Mouse (Mus musculus): Measurements from ENCODE around the gene Zic2. TPM values are rescaled to one million over a fixed set of nuclear protein-coding genes. Genes with fewer than 3 reads are reported as not detected.

Gene Zic2
- total RNA-seq, 2 experiments from 2014 or later = 0.13 TPM; not detected in 1

DNA sequence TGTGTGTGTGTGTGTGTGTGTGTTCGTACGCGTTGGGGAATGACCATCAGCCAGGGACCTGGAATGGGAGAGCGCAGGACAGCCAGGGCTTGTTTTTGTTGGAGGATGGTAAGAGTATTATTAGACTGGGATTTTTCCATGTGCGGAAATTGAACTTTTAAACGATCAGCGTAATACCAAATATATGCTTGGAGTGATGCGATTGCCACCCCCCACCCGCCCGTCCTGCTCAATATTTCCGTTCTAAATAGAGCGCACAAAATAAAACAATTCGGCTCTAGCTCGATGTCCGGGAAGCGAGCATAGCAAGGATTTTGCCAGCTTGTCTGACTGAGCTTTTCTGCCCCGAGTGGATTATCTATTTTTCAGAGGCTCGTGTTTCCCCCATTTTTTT is 1.6 kb downstream of the Zic2 start:
- DNase-seq = no peak

- DNase-seq = no peak
Observed at GRCm38 (mm10) chr14:122477261-122477671, 2.0 kb downstream of the Zic2 start.

- no peak for DNase-seq
Observed at GRCm38 (mm10) chr14:122477971-122478573, 2.8 kb downstream of the Zic2 start.

DNA sequence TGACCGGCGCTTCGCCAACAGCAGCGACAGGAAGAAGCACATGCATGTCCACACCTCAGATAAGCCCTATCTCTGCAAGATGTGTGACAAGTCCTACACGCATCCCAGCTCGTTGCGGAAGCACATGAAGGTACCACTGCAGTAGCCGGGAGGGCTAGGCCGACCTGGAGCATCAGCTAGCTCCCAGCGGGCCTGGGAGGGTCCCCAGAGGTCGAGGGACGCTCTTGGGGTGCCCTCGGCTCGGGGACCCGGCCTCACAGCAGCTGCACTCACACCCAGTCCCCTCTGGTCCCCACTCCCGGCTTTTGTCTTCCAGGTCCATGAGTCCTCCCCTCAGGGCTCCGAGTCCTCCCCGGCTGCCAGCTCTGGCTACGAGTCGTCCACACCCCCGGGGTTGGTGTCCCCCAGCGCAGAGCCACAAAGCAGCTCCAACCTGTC is 3.4 kb downstream of the Zic2 start:
- no peak for DNase-seq

DNA sequence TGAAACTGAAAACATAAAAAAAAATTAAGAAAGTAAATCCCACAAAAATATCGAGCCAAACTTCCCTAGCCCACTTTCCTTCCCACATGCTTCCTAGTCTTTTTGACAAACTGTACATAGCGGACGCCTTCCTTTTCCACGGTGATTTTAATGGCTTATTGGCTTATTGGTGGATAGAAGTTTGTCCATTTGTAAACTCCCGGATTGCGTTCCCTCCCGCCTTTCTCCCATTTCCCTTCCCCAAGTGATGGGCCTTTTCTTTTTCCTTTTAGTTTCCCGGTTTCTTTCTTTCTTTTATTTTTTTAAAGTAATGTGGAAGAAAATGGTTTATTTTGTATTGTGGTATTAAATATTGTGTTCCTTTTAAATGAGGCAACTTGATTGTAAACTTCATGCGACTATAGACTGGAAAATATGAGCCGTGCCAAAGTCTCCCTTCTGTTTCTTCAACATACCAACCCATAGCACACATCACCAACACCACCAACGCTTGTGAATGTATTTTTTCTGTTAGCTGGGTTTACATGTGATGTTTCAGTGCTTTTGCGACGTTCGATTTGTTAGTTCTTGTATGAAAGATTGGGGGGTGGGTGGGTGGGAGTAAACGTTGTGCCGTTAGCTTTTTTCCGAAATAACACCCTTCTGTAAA is 4.3 kb downstream of the Zic2 start:
- no peak for DNase-seq

GRCm38 (mm10) chr14:122480355-122480754 is 5.1 kb downstream of the Zic2 start:
- no peak for DNase-seq

DNA sequence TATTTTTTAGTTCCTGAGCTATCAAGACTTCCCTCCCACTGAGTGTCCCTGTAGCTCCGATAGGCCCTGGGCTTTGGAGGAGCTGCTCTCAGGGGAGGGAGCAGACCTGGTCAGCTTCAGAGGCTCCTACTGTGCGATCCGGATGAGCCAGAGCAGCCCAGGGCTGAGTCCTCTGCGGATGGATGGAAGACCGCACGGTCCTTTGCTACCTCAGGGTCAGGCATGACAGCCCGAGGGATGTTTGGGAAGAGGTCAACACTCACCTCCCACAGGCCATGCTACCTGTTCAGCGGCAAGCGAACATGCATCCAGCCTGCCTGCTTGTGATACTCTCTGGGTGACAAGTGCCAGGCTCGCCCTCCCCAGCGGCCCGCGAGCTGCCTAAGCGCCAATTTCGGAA is 5.9 kb downstream of the Zic2 start:
- no peak for DNase-seq

DNA sequence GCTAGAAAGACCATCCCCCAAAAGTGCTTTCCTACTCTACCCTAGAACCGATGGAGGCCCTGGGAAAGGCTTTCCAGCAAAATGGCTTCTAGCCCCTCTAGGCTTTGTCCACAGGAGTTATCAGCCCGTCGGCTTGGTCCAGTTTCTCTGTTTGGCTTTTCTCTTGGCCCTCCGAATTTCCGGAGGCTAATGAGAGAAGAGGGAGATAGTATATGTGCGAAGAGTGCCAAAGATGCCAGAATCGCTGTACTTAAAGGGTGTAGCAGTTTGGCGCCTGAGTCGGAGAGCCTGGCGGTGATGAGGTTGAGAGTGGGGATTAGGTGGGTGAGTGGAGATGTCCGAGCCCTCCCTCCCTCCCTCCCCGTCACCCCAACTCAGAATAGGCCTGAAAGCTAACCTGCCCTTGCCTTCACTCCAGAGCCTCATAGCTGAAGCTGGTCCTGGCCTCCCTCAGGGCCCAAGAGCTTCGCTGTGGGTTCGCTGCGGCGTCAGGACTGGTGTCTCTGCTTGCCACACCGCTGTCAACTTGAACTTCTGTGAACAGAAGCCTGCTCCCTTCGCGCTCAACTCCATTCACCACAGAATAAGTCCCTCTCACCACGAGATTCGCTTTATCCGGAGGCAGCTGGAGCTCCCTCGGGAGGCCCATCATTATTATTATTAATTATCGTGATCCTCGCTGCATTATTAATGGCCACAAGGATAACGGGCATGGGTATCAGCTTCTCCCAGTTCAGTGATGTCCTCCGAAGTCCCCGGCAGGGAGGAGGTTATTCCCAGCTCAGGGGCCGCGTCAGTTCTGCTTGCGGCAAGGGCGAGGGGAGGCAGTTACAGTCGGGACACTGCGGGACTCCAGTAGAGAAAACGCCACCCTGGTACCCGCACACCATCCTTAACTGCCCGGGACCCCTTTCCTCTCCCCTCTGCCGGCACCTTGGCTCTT is 7.1 kb downstream of the Zic2 start:
- no peak for DNase-seq

DNA sequence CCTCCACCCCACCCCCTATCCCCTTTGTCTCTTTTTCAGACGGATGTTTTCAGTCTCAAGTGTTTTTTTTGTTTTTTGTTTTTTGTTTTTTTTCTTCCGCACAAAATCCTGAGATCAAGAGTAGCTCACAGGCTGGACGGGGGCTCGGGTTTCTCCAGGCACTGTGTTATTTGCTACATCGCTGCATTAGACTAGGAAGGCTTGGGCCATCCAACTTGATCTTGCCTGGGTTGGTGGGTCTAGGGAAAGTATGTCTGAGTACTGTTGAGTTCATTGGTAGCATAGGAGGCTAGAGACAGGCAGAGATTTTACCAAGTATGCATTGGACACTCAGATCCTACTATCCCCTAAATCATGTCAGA is 7.8 kb downstream of the Zic2 start:
- DNase-seq = no peak

- DNase-seq = no peak
Observed at GRCm38 (mm10) chr14:122483556-122484421, 8.6 kb downstream of the Zic2 start.

- DNase-seq = no peak
Observed at GRCm38 (mm10) chr14:122484458-122484843, 9.2 kb downstream of the Zic2 start.

- DNase-seq = no peak
Observed at GRCm38 (mm10) chr14:122484844-122485551, 9.8 kb downstream of the Zic2 start.

- no peak for DNase-seq
Observed at GRCm38 (mm10) chr14:122485635-122486181, 10.5 kb downstream of the Zic2 start.

GRCm38 (mm10) chr14:122486611-122487010 is 11.4 kb downstream of the Zic2 start:
- no peak for DNase-seq

DNA sequence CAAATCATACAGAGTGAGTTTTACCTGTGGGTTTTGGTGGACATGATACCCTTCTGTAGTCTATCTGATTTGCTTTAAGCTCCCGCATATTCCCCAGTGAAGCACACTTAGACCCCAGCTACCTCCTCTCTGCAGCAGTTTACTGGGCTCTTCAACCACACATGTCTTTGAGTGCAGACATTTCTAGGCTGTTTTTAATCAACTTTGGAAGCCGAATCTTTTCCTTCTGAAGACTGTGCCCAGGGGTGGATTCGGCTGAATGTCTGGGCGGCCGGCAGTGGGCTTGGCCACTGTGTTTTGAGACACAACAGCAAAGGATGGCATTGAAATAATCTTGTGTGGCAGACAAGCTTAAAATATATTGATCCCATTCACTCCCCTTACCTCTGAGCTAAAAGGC is 12.1 kb downstream of the Zic2 start:
- DNase-seq = no peak

DNA sequence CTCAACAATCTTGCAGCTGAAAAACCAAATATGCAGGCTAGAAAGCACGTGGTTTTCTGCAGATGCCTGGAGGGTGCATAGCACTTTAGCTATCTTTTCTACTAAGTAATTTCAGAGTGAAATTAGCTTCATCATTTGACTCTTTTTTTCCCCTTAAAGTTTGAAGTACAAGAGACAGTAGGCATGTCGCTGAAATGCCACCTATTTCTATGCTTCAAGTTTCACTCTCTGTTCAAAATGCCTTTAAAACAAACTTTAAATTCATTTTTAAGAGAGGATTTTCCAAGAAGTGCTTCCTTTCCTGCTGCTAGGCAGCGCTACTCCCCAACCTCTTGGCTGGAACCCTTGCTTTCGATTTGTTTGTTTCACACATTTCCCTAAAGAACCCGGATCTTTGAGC is 13.8 kb downstream of the Zic2 start:
- no peak for DNase-seq

GRCm38 (mm10) chr14:122489686-122490414 is 14.6 kb downstream of the Zic2 start:
- no peak for DNase-seq

DNA sequence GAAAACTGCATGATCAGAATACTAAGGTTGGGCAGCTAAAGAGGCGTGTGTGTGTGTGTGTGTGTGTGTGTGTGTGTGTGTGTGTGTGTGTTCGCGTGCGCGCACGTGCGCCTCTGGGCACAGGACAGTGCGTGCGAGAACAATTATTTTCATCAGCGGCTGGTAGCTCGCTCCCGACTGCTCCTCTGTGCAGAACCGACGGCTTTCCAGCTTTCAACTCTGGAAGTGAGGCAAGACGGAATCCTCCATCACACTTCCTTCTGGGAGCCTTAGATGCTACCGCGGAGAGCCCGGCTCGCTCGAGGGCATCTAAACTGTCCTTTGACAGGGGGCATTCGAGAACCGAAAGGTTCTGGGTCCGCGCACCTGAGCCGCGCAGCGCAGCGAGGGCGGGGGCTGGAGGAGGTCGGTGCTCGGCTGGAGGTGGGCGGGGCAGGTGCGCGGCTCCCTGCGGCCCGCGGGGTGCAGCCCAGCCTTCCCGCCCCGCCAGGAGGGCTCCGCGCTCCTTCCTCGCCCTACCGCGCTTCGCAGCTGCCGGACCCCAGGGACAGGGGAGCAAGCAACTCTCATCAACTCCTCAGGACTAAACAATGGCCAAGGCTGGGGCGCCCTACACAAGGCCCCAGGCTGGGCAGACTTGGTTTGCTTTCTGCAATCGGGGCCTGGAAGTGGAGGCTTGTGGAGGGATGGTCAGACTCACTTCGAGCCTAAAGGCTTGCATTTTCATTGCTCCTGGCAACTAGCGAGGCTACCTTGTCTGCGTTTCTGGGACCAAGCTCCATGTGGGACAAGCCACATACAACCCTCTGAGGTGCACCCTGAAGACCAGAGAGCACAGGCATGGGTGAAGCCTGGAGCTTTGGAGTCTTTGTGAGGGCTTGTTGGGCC is 15.4 kb downstream of the Zic2 start, which contains the start of gene Gm10837:
Gm10837 (plus strand) TSS at position 146 of the 888 bp plus-strand sequence.
- DNase-seq = no peak

- DNase-seq = no peak
Observed at GRCm38 (mm10) chr14:122491521-122491920, 16.3 kb downstream of the Zic2 start.
